Mouse (Mus musculus): ENCODE data around the gene Gipc2.
"Not testable (repeated sequence)": the region's sequence is repeated elsewhere in the genome, so short reads cannot be mapped to it uniquely, and the experiment has no call there.

The Gipc2 gene

GRCm38 (mm10) chr3:152152483-152152804 lies 13.6 kb downstream of the Gipc2 start:
- DNase-seq: no peak

DNA sequence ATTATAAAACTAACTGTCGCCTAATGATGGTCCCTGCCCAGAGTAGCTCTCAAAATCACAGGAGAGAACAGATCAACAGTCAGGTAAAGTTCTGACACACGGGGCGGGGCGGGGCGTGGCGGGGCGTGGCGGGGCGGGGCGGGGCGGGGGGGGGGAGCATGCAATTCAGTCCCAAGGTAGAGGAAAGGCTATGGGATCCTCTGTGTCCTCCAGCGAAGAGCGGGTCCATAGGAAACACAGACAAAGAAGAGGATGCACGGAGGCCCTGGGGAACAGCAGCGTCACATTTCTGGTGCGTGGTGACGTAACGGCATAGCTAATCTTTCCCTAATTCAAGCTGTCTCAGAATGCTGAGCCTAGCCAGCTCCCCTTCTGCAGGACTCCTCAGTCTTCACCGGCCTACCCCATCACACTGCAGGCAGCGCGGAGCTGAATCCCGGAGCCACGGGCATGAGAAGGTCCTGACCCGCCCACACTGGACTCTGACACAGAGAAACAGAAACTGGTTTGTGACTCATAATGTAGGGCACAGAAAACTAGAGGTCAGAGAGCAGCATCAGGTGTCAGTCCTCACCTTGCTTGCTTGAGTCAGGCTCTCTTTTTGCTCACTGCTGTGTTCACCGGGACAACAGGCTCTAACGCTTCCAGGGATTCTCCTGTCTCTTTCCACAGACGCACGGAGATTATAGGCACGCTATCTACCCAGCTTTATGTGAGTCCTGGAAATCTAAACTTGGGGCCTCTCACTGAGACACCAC lies 14.1 kb downstream of the Gipc2 start:
- no peak for DNase-seq

- DNase-seq: no peak
These were observed 16.2 kb downstream of the Gipc2 start for GRCm38 (mm10) chr3:152149863-152150262.

DNA sequence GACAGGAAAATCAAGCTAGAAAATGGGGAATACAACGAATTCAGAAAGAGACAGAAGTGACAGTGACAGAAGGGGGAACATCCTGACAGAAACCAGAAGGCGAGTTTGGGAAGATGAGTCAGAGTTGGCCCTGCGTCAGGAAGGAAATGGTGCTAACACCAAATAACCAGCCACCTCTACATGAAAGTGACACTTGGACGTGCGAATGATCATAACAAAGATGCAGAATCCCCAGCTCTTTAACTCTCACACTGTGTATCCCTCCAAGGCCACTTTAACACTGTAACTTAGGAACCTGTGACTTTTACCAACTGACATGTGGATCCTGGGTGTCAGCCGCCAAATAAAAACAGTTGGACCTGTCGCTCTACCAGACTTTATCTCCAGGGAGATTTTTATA lies 16.6 kb downstream of the Gipc2 start:
- no peak for DNase-seq

DNA sequence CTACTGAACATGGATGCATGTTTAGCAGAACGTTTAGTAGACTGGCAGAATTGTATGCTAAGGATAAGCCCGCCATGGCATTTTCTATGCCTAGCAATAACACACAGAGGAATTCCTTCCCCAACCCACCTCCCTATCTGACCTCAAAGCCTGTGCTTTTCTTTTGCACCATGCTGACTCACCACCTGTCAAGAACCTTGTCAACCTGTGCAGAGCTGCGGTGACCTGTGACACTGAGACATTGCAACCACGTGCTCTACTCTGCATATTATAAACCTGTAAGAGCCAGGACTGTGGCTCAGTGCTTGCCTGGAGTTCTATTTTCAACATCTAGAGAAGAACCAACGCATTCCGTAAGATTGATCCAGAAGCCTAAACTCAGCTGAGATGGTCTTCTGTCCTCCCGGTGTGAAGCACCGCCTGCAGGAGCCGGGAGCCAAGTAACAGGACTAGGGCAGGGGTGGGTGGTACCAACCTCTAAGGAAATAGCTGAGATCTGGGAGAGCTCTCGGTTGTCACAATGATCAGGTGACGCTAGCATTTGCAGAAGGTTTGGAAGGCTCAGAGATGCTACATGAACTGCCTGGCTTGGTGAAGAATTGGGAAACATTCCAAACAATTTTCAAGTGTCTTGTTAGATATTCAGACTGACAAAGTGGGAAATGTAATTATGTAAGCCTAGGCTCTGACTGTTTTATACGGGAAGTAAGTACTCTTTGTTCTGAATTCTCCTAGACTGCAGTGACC lies 18.8 kb downstream of the Gipc2 start:
- peak; percentile 24 to 50 for DNase-seq

DNA sequence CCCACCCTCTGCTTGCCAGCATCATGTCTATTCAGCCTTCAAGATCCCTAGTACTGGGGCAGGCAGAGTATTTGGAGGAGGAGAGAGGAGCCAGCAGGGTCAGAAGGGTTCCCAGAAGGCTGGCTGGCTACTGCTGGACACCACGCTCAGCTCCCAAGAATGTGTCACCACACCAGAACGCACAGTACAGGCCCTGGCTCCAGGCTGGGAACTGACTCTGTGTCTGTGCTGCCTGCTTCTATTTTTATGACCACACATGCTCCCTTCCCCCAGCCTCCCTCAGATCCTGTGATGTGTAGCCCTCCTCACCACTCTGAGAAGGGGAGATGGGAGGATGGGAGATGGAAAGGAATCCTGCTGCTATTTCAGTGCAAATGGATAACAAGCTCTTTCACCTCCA lies 20.8 kb downstream of the Gipc2 start:
- DNase-seq: peak; percentile 48 to 52

DNA sequence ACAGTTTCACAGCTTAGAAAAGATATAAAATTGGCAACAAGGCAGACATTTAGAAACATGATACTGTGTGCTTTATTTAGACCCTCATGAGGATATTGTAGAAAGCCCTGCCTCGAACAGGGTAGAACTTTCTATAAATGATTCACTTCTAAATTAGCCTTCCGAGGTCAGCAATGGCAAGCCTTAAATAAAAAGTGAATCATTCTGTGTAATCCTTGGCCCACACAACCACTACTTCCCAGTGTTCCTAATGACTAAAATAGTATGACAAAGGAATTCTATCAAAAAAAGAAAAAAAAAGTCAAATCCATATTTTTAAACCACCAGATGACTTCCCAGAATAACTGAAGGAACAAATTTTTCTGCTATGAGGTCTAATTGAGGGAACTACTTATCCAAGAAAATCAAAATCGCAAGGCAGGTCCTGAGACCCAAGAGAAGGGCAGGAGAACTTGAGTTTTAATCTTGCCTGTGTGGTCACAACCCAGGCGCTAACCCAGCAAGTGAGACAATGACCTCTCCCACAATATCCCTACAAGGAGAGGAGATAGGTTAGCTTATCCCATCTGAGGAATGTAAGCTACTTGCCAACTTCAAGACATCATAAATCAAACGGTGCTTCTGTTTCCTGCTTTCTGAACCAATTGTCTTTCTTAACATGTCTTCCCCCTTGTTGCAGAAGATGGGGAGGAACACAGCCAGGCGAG lies 22.9 kb downstream of the Gipc2 start:
- DNase-seq: no peak

- DNase-seq: no peak
These were observed 23.9 kb downstream of the Gipc2 start for GRCm38 (mm10) chr3:152142146-152142545.

DNA sequence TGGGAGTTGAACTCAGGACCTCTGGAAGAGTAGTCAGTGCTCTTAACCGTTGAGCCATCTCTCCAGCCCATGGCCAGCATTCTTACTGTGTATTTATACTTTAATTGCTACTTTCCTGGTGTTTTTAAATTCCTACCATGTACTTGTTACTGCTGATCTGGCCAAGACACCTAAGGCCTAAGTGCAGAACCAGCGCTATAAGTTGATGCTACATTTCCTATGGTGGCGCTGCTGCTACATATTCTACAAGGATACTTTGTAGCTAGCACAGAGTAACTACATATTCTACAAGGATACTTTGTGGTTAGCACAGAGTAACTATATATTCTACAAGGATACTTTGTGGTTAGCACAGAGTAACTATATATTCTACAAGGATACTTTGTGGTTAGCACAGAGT lies 26.7 kb downstream of the Gipc2 start:
- not testable (repeated sequence) for DNase-seq

DNA sequence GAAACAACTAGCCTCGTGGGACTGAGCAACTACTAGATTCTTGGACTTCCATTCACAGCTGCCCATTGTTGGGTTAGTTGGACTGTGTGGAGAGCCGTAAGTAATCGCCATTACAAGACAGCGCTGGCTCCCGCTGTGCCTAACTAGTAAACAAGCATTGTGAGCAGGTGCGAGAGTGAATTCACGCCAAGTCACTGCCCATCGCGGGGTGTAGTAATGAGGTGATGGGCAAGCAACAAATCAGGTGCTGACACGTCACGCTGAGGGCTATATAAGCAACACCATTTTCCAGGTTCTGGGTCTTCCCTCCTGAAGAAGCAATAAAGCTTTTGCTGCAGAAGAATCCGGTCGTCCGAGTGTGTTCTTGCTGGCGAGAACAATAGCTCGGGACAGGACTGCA lies 29.9 kb downstream of the Gipc2 start:
- DNase-seq: not testable (repeated sequence)

DNA sequence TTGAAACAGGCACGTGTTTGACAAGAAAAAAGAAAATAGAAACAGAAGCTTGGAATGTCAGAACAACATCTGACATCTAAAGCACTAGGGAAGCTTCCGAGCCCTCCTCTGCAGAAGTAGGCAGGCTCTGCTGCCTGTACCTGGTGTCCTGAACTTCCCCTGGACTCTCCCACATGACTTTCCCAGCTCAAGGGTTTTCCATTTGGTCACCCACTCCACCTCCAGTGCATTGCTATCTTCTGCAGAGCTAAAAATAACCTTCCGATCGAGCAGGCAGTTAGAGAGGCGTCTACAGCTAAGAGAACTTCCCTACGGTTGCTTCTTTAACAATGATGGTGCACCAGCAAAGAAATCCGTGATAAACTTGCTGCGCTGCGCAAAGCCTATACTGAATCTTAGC lies 32.4 kb downstream of the Gipc2 start:
- no peak for DNase-seq

- no peak for DNase-seq
These were observed 35.1 kb downstream of the Gipc2 start for GRCm38 (mm10) chr3:152130963-152131362.

- DNase-seq: not testable (repeated sequence)
These were observed 36.6 kb downstream of the Gipc2 start for GRCm38 (mm10) chr3:152129426-152129825.

GRCm38 (mm10) chr3:152128631-152129030 lies 37.4 kb downstream of the Gipc2 start:
- DNase-seq: no peak

DNA sequence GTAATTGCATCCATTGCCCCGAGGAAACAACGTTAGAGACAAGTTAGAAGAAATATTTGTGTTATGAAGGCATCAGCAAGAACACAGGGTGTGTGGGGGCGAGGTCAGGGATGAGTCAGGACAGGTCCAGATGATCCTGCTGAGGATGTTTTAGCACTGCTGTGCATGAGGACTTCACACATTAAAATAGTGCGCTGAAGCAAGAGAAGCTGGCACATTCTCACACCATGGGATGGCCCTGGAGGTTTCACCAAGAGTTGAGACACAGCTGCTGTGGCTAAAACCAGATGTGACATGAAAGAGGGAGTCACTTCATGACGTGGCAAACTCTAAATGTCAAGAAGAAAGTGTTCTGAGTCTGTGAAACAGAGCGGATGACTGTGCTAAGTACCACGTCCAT lies 38.9 kb downstream of the Gipc2 start:
- DNase-seq: no peak

DNA sequence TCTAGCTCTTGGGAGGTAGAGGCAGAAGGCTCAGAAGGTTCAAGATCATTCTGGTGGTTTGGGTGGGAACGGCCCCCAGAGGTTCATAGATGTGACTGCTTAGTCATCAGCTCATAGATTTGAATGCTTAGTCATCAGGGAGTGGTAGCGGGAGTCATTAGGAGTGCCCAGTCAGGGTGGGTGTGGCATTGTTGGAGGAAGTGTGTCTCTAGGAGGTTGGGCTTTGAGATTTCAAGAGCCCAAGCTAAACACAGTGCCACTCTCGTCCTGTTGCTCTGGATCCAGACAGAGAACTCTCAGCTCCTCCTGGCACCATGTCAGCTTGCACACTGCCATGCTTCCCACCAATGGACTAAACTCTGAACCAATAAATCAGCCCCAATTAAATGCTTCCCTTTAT lies 43.3 kb downstream of the Gipc2 start:
- no peak for DNase-seq

GRCm38 (mm10) chr3:152122101-152122500 lies 43.9 kb downstream of the Gipc2 start:
- peak; percentile 26 to 52 for DNase-seq

- no peak for DNase-seq
These were observed 44.6 kb downstream of the Gipc2 start for GRCm38 (mm10) chr3:152121169-152122009.

- DNase-seq: no peak
These were observed 46.0 kb downstream of the Gipc2 start for GRCm38 (mm10) chr3:152119987-152120386.

GRCm38 (mm10) chr3:152117941-152118340 lies 48.1 kb downstream of the Gipc2 start:
- DNase-seq: no peak

DNA sequence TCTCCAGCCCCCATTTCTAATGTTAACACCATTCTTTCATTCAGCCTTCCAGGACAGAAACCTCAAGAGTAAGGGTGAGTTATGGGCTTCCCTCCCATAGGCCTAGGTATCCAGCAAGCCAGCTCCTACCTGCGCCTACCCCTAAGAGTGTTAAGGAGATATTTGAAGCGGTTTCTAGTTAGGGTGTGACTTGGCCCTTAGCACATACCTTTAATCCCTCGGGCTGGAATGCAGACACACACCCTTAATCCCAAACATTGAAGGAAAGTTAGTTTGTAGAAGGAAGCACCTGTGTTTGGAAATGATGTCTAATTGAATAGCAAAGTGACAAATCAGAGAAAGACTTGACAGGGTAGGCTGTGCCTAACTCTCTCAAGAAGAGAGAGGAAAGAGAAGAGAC lies 49.9 kb downstream of the Gipc2 start:
- DNase-seq: no peak

DNA sequence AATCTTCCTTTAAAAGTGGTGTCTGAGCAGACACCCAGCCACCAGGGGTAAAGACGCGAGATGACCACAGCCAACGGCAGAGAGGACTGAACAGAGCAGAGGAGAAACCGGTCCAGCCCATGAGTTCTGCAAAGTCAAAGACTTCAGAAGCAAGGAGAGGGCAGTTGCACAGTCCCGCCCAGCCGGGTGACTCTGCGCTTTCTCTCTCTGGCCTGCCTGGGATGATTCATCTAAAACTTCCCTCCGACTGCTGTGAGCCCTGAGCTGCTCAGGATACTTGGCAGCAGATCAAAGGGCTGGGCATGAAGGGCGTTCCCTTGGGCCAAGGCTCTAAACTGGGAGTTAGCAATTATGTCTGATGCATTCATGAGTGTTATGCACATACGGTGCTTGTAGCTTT lies 51.2 kb downstream of the Gipc2 start:
- DNase-seq: peak; percentile 22 to 26

DNA sequence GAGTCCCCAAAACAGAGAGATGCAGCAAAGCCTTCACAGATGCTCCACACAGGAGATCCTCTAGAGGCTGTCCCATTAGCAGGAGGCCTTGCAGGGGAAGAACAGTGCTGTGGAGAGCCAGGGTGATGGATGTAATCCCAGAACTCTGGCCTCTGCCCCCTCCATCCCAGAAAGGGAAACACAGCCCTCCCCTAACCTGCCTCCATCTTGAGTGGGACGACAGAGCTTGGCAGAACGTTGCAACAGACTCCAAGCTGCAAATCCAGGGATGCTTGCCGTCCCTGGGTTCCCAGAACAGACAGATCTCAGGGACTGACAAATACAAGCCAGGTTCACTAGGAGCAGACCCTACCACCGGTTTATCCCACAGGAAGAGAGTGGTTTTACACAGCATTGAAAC lies 51.8 kb downstream of the Gipc2 start:
- no peak for DNase-seq
